Mouse (Mus musculus) spleen, postnatal 4 days (tissue): Measurements from ENCODE around the gene Irs2.

Experiments
- DNase-seq, 2 experiments: peaks; one replicate each; pipeline ENCODE4 v3.0.0; 2022; ENCODE audit warnings: low spot score in 2 of 2

The Irs2 gene

GRCm38 (mm10) chr8:10989946-10990345 lies 18.3 kb downstream of the Irs2 start:
- no peak for DNase-seq

GRCm38 (mm10) chr8:10986638-10987037 lies 21.6 kb downstream of the Irs2 start:
- DNase-seq, result no peak

- DNase-seq, result no peak
These were observed 23.2 kb downstream of the Irs2 start for GRCm38 (mm10) chr8:10985064-10985463.

- DNase-seq, result no peak
These were observed 27.4 kb downstream of the Irs2 start for GRCm38 (mm10) chr8:10980876-10981275.

GRCm38 (mm10) chr8:10979916-10980315 lies 28.3 kb downstream of the Irs2 start:
- no peak for DNase-seq

- no peak for DNase-seq
These were observed 29.0 kb downstream of the Irs2 start for GRCm38 (mm10) chr8:10979196-10979794.

GRCm38 (mm10) chr8:10978377-10978776 lies 29.9 kb downstream of the Irs2 start:
- DNase-seq, result no peak

GRCm38 (mm10) chr8:10977742-10978376 lies 30.4 kb downstream of the Irs2 start:
- DNase-seq, result no peak

- DNase-seq, result no peak
These were observed 33.6 kb downstream of the Irs2 start for GRCm38 (mm10) chr8:10974659-10975058.

GRCm38 (mm10) chr8:10974126-10974525 lies 34.1 kb downstream of the Irs2 start:
- DNase-seq, result no peak

GRCm38 (mm10) chr8:10972851-10973452 lies 35.3 kb downstream of the Irs2 start:
- no peak for DNase-seq

- DNase-seq, result no peak
These were observed 36.3 kb downstream of the Irs2 start for GRCm38 (mm10) chr8:10971984-10972383.

GRCm38 (mm10) chr8:10971509-10971908 lies 36.7 kb downstream of the Irs2 start:
- no peak for DNase-seq

GRCm38 (mm10) chr8:10970496-10971456 lies 37.5 kb downstream of the Irs2 start:
- no peak for DNase-seq

- no peak for DNase-seq
These were observed 39.6 kb downstream of the Irs2 start for GRCm38 (mm10) chr8:10968687-10969086.

GRCm38 (mm10) chr8:10965401-10966117 lies 42.7 kb downstream of the Irs2 start:
- DNase-seq, result no peak

GRCm38 (mm10) chr8:10964511-10965099 lies 43.7 kb downstream of the Irs2 start:
- DNase-seq, result no peak

- DNase-seq, result no peak
These were observed 46.3 kb downstream of the Irs2 start for GRCm38 (mm10) chr8:10961989-10962388.

- no peak for DNase-seq
These were observed 47.9 kb downstream of the Irs2 start for GRCm38 (mm10) chr8:10960277-10960819.

- no peak for DNase-seq
These were observed 50.8 kb downstream of the Irs2 start for GRCm38 (mm10) chr8:10957292-10957955.
